Mouse (Mus musculus): ENCODE data around the gene Gm28230.

The Gm28230 gene

GRCm38 (mm10) chr2:74703720-74704392, 22.7 kb upstream of the Gm28230 start:
- no peak for DNase-seq (ENCODE audit: low spot score in 2 of 2)

GRCm38 (mm10) chr2:74704393-74704998, 22.0 kb upstream of the Gm28230 start, which contains the start of gene Hoxd8:
Hoxd8 (plus strand) TSS chr2:74704615.
- no peak for DNase-seq (ENCODE audit: low spot score in 2 of 2)

- no peak for DNase-seq (ENCODE audit: low spot score in 2 of 2)
Observed at GRCm38 (mm10) chr2:74704999-74705466, 21.5 kb upstream of the Gm28230 start.

- no peak for DNase-seq (ENCODE audit: low spot score in 2 of 2)
Observed at GRCm38 (mm10) chr2:74705467-74706089, 20.9 kb upstream of the Gm28230 start.

- no peak for DNase-seq (ENCODE audit: low spot score in 2 of 2)
Observed at GRCm38 (mm10) chr2:74706393-74706960, 20.1 kb upstream of the Gm28230 start.

GRCm38 (mm10) chr2:74707599-74707998, 18.9 kb upstream of the Gm28230 start:
- DNase-seq (ENCODE audit: low spot score in 2 of 2) = no peak

GRCm38 (mm10) chr2:74708676-74709075, 17.9 kb upstream of the Gm28230 start:
- DNase-seq (ENCODE audit: low spot score in 2 of 2) = no peak

- no peak for DNase-seq (ENCODE audit: low spot score in 2 of 2)
Observed at GRCm38 (mm10) chr2:74709465-74710419, 16.8 kb upstream of the Gm28230 start.

GRCm38 (mm10) chr2:74710929-74711543, 15.5 kb upstream of the Gm28230 start:
- DNase-seq (ENCODE audit: low spot score in 2 of 2) = no peak

GRCm38 (mm10) chr2:74711721-74712621, 14.6 kb upstream of the Gm28230 start, which contains the start of the genes Hoxd3 and Hoxd4:
Hoxd3 (plus strand) TSS chr2:74711927.
Hoxd4 (plus strand) TSS chr2:74711929.
- no peak for DNase-seq (ENCODE audit: low spot score in 2 of 2)

GRCm38 (mm10) chr2:74713239-74714150, 13.0 kb upstream of the Gm28230 start:
- no peak for DNase-seq (ENCODE audit: low spot score in 2 of 2)

- no peak for DNase-seq (ENCODE audit: low spot score in 2 of 2)
Observed at GRCm38 (mm10) chr2:74714156-74714789, 12.3 kb upstream of the Gm28230 start.

- DNase-seq (ENCODE audit: low spot score in 2 of 2) = no peak
Observed at GRCm38 (mm10) chr2:74714881-74715280, 11.6 kb upstream of the Gm28230 start.

GRCm38 (mm10) chr2:74715504-74716241, 10.9 kb upstream of the Gm28230 start:
- peak; percentile 37 to 68 for DNase-seq (ENCODE audit: low spot score in 2 of 2)

- no peak for DNase-seq (ENCODE audit: low spot score in 2 of 2)
Observed at GRCm38 (mm10) chr2:74720384-74720783, 6.1 kb upstream of the Gm28230 start.

- DNase-seq (ENCODE audit: low spot score in 2 of 2) = no peak
Observed at GRCm38 (mm10) chr2:74720955-74721491, 5.5 kb upstream of the Gm28230 start.

GRCm38 (mm10) chr2:74721882-74722281, 4.6 kb upstream of the Gm28230 start:
- DNase-seq (ENCODE audit: low spot score in 2 of 2) = no peak
